Mouse (Mus musculus) cortical plate, adult 2 months (tissue): ENCODE measurements around the gene Thsd7b.

Experiments used
- CTCF ChIP-seq: fragments of 200-500 bp; IDR thresholded peaks from 2 replicates; pipeline ENCODE4 v1.5.1; 2011; ENCODE audit warnings: mild to moderate bottlenecking, control low read depth, low read length; ENCODE audit not compliant: insufficient read depth; ENCODE audit errors: extremely low read depth
- POLR2A ChIP-seq: fragments of 200-500 bp; IDR thresholded peaks from 2 replicates; pipeline ENCODE4 v1.6.1; 2011; ENCODE audit warnings: mild to moderate bottlenecking, low read length, control low read depth; ENCODE audit not compliant: insufficient read depth; ENCODE audit errors: extremely low read depth

GRCm38 (mm10) chr1:129658045-129658444 is 384.9 kb downstream of the Thsd7b start:
- TF ChIP-seq CTCF (no peak), POLR2A (no peak)
